Mouse (Mus musculus): Measurements from ENCODE around the gene Dmxl2.

Gene Dmxl2

DNA sequence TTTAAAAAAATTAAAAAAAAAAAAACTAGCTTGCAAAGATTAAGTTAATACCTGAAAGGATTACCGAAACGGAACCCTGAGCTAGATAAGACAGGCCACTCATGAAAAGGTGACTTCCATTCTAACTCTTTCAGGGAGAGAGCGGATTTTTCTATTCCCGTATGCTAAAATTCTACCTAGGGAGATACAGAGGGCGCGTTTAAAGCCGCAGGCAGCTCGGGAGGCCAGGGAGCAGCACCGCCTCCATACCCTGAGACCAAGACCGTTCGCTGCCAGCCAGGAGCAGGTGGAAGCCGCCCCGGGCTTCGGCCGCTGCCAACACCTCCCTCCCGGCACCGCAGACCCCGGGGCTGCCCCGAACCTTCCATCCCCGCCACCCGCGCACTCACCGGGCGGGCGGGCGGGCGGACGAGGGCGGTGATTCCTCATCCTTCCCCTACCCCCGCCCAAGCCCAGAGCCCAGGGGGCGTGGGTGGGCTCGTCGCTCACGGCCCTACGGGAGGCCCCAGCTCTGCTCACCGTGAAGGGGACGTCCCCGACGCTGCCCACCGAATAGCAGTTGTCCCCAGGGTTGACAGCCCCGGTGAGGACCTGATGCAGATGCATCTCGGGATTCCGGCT, 484 bp downstream of the Dmxl2 start:
- peak; percentile 74 for DNase-seq (ENCODE audit: extremely low spot score, low spot score)

GRCm38 (mm10) chr9:54499791-54500190, 1.6 kb downstream of the Dmxl2 start:
- DNase-seq (ENCODE audit: extremely low spot score, low spot score): no peak

GRCm38 (mm10) chr9:54499291-54499690, 2.1 kb downstream of the Dmxl2 start:
- DNase-seq (ENCODE audit: extremely low spot score, low spot score): no peak

GRCm38 (mm10) chr9:54490431-54490830, 11.0 kb downstream of the Dmxl2 start:
- no peak for DNase-seq (ENCODE audit: extremely low spot score, low spot score)

DNA sequence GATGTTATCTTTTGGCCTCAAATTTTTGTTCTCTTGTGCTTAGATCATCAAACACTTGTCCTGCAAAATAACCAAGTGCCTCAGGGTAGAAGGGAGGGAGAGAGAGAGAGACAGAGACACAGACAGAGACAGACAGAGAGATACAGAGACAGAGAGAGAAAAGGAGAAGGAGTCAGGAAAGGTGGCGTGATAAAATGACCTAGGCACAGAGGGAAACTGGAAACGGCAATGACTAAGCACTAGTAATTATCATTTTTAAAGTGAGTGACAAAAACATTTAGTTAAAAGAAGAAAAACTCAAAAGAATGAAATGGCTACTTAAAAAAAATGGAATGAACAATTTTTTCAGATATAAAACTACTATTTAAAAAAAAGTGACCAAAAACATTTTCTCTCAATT, 11.8 kb downstream of the Dmxl2 start:
- DNase-seq (ENCODE audit: extremely low spot score, low spot score): no peak

GRCm38 (mm10) chr9:54484927-54485326, 16.5 kb downstream of the Dmxl2 start:
- DNase-seq (ENCODE audit: extremely low spot score, low spot score): no peak

GRCm38 (mm10) chr9:54483215-54483614, 18.2 kb downstream of the Dmxl2 start:
- DNase-seq (ENCODE audit: extremely low spot score, low spot score): no peak

GRCm38 (mm10) chr9:54482763-54483162, 18.7 kb downstream of the Dmxl2 start:
- no peak for DNase-seq (ENCODE audit: extremely low spot score, low spot score)

- DNase-seq (ENCODE audit: extremely low spot score, low spot score): no peak
These were observed 22.4 kb downstream of the Dmxl2 start for GRCm38 (mm10) chr9:54479054-54479453.

- DNase-seq (ENCODE audit: extremely low spot score, low spot score): no peak
These were observed 23.3 kb downstream of the Dmxl2 start for GRCm38 (mm10) chr9:54478117-54478516.

DNA sequence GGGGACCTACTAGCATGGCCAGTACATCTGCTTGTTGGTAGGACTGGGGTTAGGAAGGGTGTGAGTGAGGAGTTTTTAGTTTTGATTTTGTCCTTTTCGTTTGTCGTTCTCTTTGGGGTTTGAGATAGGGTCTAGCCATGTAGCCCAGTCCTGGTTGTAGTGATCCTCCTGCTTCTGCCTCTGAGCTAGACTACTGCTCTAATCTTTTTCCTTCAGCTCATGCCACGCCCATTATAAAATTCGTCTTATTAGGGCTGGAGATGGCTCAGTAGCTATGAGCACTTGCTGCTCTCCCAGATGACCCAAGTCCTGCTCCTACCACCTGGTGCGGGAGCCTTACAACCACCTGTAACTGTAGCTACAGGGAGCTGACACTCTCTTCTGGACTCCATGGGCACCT, 26.9 kb downstream of the Dmxl2 start:
- no peak for DNase-seq (ENCODE audit: extremely low spot score, low spot score)

- DNase-seq (ENCODE audit: extremely low spot score, low spot score): no peak
These were observed 27.4 kb downstream of the Dmxl2 start for GRCm38 (mm10) chr9:54474031-54474430.

DNA sequence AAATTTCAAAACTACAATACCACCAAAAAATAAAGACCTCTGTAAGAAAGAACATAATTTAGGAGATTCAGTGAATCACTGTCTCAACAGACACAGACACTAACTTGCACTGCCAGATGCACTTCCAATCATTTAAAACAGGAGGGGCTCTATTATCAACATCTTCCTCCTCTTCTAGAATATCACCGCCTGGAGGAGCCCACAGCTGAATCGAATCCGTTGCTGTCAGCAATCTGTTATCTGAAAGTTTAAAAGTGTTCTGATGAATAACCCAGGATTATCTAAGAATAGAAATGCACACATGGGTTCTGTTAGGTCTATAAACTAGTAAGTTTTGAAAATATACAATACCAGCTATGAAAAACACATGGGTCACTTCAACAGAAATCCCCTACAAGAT, 28.6 kb downstream of the Dmxl2 start:
- no peak for DNase-seq (ENCODE audit: extremely low spot score, low spot score)

DNA sequence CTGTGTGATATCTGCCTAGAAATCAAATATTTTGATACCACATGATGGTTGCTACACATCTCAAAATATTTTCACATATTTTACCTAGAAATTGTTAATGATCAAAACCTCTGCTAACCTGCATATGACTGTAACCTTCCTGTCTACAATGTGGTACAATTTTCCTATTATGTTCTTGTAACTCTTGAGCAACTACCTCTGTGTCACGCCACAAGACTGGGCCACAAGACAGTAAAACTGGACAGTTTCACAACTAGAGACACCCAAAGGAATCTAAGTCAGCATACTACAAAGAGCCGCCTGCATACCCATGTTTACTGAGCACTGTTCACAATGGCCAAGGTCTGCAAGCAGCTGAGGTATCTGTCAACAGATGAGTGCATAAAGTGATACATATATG, 32.1 kb downstream of the Dmxl2 start:
- DNase-seq (ENCODE audit: extremely low spot score, low spot score): no peak

DNA sequence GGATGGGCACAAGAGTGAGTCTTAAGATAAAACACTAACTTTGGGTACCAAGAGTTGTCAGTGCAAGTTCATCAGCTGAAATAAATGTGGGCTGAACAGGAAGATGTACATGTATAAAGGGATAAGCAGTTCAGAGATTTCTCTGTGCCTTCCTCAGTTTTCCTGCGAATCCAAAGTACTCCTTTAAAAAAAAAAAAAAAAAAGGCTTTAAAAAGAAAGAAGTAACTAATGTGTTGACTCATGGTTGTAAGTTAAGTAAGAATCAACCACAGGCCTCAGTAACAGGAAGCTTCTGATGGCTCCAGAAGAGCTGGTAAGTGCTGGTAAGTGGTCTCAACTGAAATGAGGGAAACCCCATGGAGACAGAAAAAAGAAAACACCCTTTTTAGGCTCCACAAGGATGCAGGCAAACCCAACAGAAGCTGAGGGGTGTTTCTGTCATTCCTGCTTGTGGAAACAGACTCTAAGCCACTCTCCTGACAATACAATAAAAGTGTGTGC, 33.9 kb downstream of the Dmxl2 start:
- no peak for DNase-seq (ENCODE audit: extremely low spot score, low spot score)

DNA sequence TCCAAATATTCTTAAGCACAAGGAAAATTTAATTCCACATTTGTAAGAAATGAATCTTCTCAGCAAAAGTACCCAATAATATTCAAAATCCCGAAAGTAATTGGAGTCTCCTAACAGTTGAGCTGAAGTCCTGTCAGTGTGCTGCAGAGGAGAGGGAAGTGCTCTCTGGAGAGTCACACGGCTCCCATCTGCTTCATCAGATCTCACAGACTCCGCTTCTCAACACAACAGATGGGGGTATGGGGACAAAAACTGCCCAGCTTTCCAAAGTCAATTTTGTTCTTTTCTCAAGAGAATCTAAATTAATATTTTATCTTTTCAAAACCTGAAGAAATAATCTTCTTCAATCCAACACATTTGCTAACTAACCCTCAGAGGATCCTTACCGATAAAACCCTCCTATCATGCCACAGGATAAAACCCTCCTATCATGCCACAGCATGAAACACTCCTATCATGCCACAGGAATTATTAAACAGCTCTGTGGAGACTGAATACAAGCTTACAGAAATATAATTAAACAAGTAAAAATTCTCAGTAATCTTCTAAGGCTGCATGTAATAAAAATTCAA, 37.9 kb downstream of the Dmxl2 start:
- no peak for DNase-seq (ENCODE audit: extremely low spot score, low spot score)

DNA sequence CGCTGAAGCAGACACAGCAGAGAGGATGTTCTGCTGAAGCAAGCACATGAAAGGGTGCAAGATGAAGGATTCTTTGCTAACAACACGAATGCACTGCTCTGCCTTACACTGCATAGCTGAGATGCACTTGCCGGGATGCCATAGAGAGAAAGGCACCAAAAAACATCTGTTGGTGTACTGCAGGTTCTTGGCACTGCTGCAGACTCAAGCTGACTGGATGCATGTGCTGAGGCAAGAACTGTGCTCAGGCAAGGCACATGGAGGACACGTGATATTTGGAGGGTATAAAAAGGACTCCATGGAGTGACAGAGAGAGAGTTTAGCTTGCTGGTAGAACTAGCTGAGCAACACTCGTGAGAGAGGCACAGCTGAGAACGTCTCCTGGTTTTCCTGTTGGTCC, 62.4 kb downstream of the Dmxl2 start:
- DNase-seq (ENCODE audit: extremely low spot score, low spot score): no peak

DNA sequence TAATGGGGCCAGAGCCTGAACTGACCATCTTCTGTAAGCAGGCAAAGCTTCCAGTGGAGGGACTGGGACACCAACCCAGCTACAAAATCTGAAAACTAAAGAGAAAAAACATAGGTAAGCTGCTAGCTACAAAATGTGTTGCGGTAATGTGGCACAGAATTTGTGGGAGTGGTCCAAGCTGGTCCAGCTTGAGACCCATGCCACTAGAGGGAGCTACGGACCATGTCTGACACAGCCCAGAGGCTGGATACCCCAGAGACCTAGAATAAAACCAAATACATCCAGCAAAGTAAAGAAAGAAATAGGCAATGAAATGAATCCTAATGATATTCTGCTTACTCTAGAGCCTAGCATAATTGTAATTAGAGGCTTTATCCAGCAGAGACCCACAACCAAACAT, 63.2 kb downstream of the Dmxl2 start:
- DNase-seq (ENCODE audit: extremely low spot score, low spot score): peak; percentile 48

- no peak for DNase-seq (ENCODE audit: extremely low spot score, low spot score)
These were observed 85.2 kb downstream of the Dmxl2 start for GRCm38 (mm10) chr9:54416238-54416637.

- no peak for DNase-seq (ENCODE audit: extremely low spot score, low spot score)
These were observed 144.7 kb downstream of the Dmxl2 start for GRCm38 (mm10) chr9:54356756-54357155.

DNA sequence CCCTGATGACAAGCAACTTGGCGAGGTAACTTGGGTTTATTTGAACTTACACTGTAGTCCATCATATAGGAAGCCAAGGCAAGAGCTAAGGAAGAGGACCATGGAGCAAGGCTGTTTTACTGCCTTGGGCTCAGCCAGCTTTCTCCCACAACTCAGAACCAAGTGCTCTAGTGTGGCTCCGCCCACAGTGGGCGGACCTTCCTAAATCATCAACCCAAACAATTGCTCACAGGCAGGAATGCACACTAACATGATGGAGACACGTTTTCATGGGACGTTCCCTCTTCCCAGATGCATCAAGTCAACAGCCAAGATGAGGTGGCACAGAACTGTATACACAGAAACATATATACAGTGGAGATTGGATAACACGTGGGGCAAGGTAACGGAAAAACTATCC, 159.4 kb downstream of the Dmxl2 start:
- no peak for DNase-seq (ENCODE audit: extremely low spot score, low spot score)

- peak; percentile 61 for DNase-seq (ENCODE audit: extremely low spot score, low spot score)
These were observed 164.8 kb downstream of the Dmxl2 start for GRCm38 (mm10) chr9:54336532-54337144.

GRCm38 (mm10) chr9:54335582-54335981, 165.8 kb downstream of the Dmxl2 start:
- no peak for DNase-seq (ENCODE audit: extremely low spot score, low spot score)

Data from neural tube, embryonic 10.5 days (tissue).